Mouse (Mus musculus) liver, embryonic 15.5 days (tissue): ENCODE measurements around the gene Relt. TPM values are rescaled to one million over a fixed set of nuclear protein-coding genes. Genes with fewer than 3 reads are reported as not detected.

Source experiments
- ATAC-seq: fragments of 200-750 bp; cut with Nextera tagmentation; 2 replicates; pipeline ENCODE4 v1.8.0; 2017; ENCODE audit warnings: moderate number of reproducible peaks, mild to moderate bottlenecking, moderate library complexity; ENCODE audit not compliant: insufficient read depth
- H3K27ac ChIP-seq: fragments of 300-500 bp; sonication (generic); replicated peaks from 2 replicates; pipeline ENCODE4 v1.5.1; 2015; ENCODE audit warnings: mild to moderate bottlenecking, inconsistent platforms
- H3K27me3 ChIP-seq: fragments of 300-500 bp; sonication (generic); 2 replicates; pipeline ENCODE4 v1.6.1; 2015; ENCODE audit warnings: mild to moderate bottlenecking, inconsistent platforms
- H3K36me3 ChIP-seq: fragments of 300-500 bp; sonication (generic); replicated peaks from 2 replicates; pipeline ENCODE4 v1.6.1; 2015; ENCODE audit warnings: moderate library complexity, mild to moderate bottlenecking, inconsistent platforms
- H3K4me1 ChIP-seq: fragments of 300-500 bp; sonication (generic); replicated peaks from 2 replicates; pipeline ENCODE4 v1.6.1; 2015; ENCODE audit warnings: inconsistent platforms
- H3K4me2 ChIP-seq: fragments of 300-500 bp; sonication (generic); 2 replicates; pipeline ENCODE4 v1.6.1; 2015; ENCODE audit warnings: moderate library complexity, mild to moderate bottlenecking, inconsistent platforms
- H3K4me3 ChIP-seq: fragments of 300-500 bp; sonication (generic); replicated peaks from 2 replicates; pipeline ENCODE4 v1.5.1; 2015; ENCODE audit warnings: mild to moderate bottlenecking, inconsistent platforms
- H3K9ac ChIP-seq: fragments of 300-500 bp; sonication (generic); 2 replicates; pipeline ENCODE4 v1.6.1; 2015; ENCODE audit warnings: moderate library complexity, mild to moderate bottlenecking, inconsistent platforms
- H3K9me3 ChIP-seq: fragments of 300-500 bp; sonication (generic); replicated peaks from 2 replicates; pipeline ENCODE4 v1.6.1; 2016; ENCODE audit warnings: inconsistent platforms
- WGBS: fragments of 180-500 bp; shearing (Covaris S2); methylation state at CpG from one replicate; pipeline ENCODE4 v1.1.7; 2015; ENCODE audit warnings: mixed read lengths; ENCODE audit not compliant: insufficient replicate concordance; 5-methylcytosine and 5-hydroxymethylcytosine counted together
- polyA plus RNA-seq: library from polyadenylated mRNA; unstranded; fragments of >200 nt; fragmentation: Nextera tagmentation; extraction: Ambion mirVana; gene quantifications from 2 replicates; pipeline ENCODE4 v1.2.1, GENCODE M21; 2015

Relt gene
- polyA plus RNA-seq, 1 experiment from 2014 or later, result 17.4 TPM

- Histone ChIP-seq H3K9me3 (no peaks in the 10 kb centered on the region), H3K27me3 (peaks cover 37% of the 10 kb centered on the region), H3K9ac (no peak overlapping the region), H3K36me3 (no peaks in the 10 kb centered on the region), H3K4me2 (no peak overlapping the region), H3K4me1 (peaks cover 11% of the 10 kb centered on the region), H3K27ac (no peak overlapping the region), H3K4me3 (no peak overlapping the region)
- WGBS, result 68% methylated on average over 5 of the region's 5 CpGs
- ATAC-seq, result no peak
These were observed 34.6 kb upstream of the Relt start for GRCm38 (mm10) chr7:100897828-100898227.

GRCm38 (mm10) chr7:100894833-100895226 lies 31.6 kb upstream of the Relt start:
- no peaks in the 10 kb centered on the region for H3K36me3 ChIP-seq
- no peak overlapping the region for H3K27ac ChIP-seq
- peaks cover 11% of the 10 kb centered on the region for H3K4me1 ChIP-seq
- H3K27me3 ChIP-seq, result peaks cover 38% of the 10 kb centered on the region
- ATAC-seq, result no peak
- H3K4me3 ChIP-seq, result peak overlapping the region; percentile 45
- WGBS, result 13% methylated on average over 12 of the region's 12 CpGs
- H3K9me3 ChIP-seq, result no peaks in the 10 kb centered on the region
- peak overlapping the region; percentile 72 for H3K4me2 ChIP-seq
- H3K9ac ChIP-seq, result peak overlapping the region; percentile 16; the same call in 1 of the 2 replicates

GRCm38 (mm10) chr7:100894057-100894832 lies 31.0 kb upstream of the Relt start:
- Histone ChIP-seq H3K36me3 (no peaks in the 10 kb centered on the region), H3K4me3 (peak overlapping the region; percentile 45), H3K4me2 (peak overlapping the region; percentile 72), H3K27ac (no peak overlapping the region), H3K9me3 (no peaks in the 10 kb centered on the region), H3K4me1 (peaks cover 11% of the 10 kb centered on the region), H3K27me3 (peaks cover 38% of the 10 kb centered on the region), H3K9ac (peak overlapping the region; percentile 16; the same call in 1 of the 2 replicates)
- WGBS, result 4% methylated on average over 53 of the region's 53 CpGs
- no peak for ATAC-seq

GRCm38 (mm10) chr7:100893249-100894056 lies 30.2 kb upstream of the Relt start:
- Histone ChIP-seq H3K4me3 (no peak overlapping the region), H3K4me1 (peaks cover 11% of the 10 kb centered on the region), H3K36me3 (no peaks in the 10 kb centered on the region), H3K9ac (no peak overlapping the region), H3K27ac (no peak overlapping the region), H3K27me3 (peaks cover 38% of the 10 kb centered on the region), H3K4me2 (no peak overlapping the region), H3K9me3 (no peaks in the 10 kb centered on the region)
- no peak for ATAC-seq
- 65% methylated on average over 20 of the region's 20 CpGs for WGBS

GRCm38 (mm10) chr7:100886535-100886934 lies 23.3 kb upstream of the Relt start:
- H3K27ac ChIP-seq, result no peak overlapping the region
- H3K9ac ChIP-seq, result no peak overlapping the region
- no peak overlapping the region for H3K4me3 ChIP-seq
- H3K27me3 ChIP-seq, result no peaks in the 10 kb centered on the region
- no peaks in the 10 kb centered on the region for H3K9me3 ChIP-seq
- no peak overlapping the region for H3K4me2 ChIP-seq
- ATAC-seq, result no peak
- H3K4me1 ChIP-seq, result no peaks in the 10 kb centered on the region
- H3K36me3 ChIP-seq, result no peaks in the 10 kb centered on the region
- 23% methylated on average over 3 of the region's 3 CpGs for WGBS

GRCm38 (mm10) chr7:100884460-100884859 lies 21.2 kb upstream of the Relt start:
- Histone ChIP-seq H3K27me3 (no peaks in the 10 kb centered on the region), H3K27ac (no peak overlapping the region), H3K4me3 (no peak overlapping the region), H3K36me3 (no peaks in the 10 kb centered on the region), H3K4me1 (peaks cover 5% of the 10 kb centered on the region), H3K9ac (no peak overlapping the region), H3K9me3 (no peaks in the 10 kb centered on the region), H3K4me2 (no peak overlapping the region)
- ATAC-seq, result no peak
- 74% methylated on average over 4 of the region's 4 CpGs for WGBS

GRCm38 (mm10) chr7:100881950-100882349 lies 18.7 kb upstream of the Relt start:
- peaks cover 7% of the 10 kb centered on the region for H3K4me1 ChIP-seq
- no peak overlapping the region for H3K4me3 ChIP-seq
- H3K9ac ChIP-seq, result no peak overlapping the region
- H3K27me3 ChIP-seq, result no peaks in the 10 kb centered on the region
- no peak for ATAC-seq
- 64% methylated on average over 4 of the region's 4 CpGs for WGBS
- H3K4me2 ChIP-seq, result no peak overlapping the region
- no peaks in the 10 kb centered on the region for H3K36me3 ChIP-seq
- H3K9me3 ChIP-seq, result no peaks in the 10 kb centered on the region
- no peak overlapping the region for H3K27ac ChIP-seq

GRCm38 (mm10) chr7:100881531-100881930 lies 18.3 kb upstream of the Relt start:
- H3K27me3 ChIP-seq, result no peaks in the 10 kb centered on the region
- H3K36me3 ChIP-seq, result no peaks in the 10 kb centered on the region
- 71% methylated on average over 9 of the region's 9 CpGs for WGBS
- H3K27ac ChIP-seq, result no peak overlapping the region
- H3K9ac ChIP-seq, result no peak overlapping the region
- ATAC-seq, result no peak
- H3K4me2 ChIP-seq, result no peak overlapping the region
- H3K4me3 ChIP-seq, result no peak overlapping the region
- peaks cover 7% of the 10 kb centered on the region for H3K4me1 ChIP-seq
- no peaks in the 10 kb centered on the region for H3K9me3 ChIP-seq

- H3K4me1 ChIP-seq, result peaks cover 12% of the 10 kb centered on the region
- peak overlapping the region; percentile 53 for H3K4me2 ChIP-seq
- WGBS, result 14% methylated on average over 20 of the region's 20 CpGs
- no peaks in the 10 kb centered on the region for H3K27me3 ChIP-seq
- no peaks in the 10 kb centered on the region for H3K9me3 ChIP-seq
- H3K27ac ChIP-seq, result no peak overlapping the region
- no peak overlapping the region for H3K9ac ChIP-seq
- H3K36me3 ChIP-seq, result no peaks in the 10 kb centered on the region
- H3K4me3 ChIP-seq, result no peak overlapping the region; the same call in 1 of the 2 replicates
- no peak for ATAC-seq
These were observed 16.3 kb upstream of the Relt start for GRCm38 (mm10) chr7:100879595-100879994.

- ATAC-seq, result no peak
- Histone ChIP-seq H3K4me1 (peaks cover 14% of the 10 kb centered on the region), H3K9ac (no peak overlapping the region), H3K4me2 (no peak overlapping the region), H3K27me3 (no peaks in the 10 kb centered on the region), H3K9me3 (no peaks in the 10 kb centered on the region), H3K27ac (no peak overlapping the region), H3K4me3 (no peak overlapping the region), H3K36me3 (no peaks in the 10 kb centered on the region)
- WGBS, result 71% methylated on average over 9 of the region's 9 CpGs
These were observed 13.5 kb upstream of the Relt start for GRCm38 (mm10) chr7:100876771-100877170.

- Histone ChIP-seq H3K27me3 (no peaks in the 10 kb centered on the region), H3K4me3 (no peak overlapping the region), H3K9me3 (no peaks in the 10 kb centered on the region), H3K9ac (no peak overlapping the region), H3K4me2 (no peak overlapping the region), H3K4me1 (peaks cover 18% of the 10 kb centered on the region), H3K27ac (no peak overlapping the region; the same call in 1 of the 2 replicates), H3K36me3 (no peaks in the 10 kb centered on the region)
- 74% methylated on average over 13 of the region's 13 CpGs for WGBS
- no peak for ATAC-seq
These were observed 13.0 kb upstream of the Relt start for GRCm38 (mm10) chr7:100876293-100876692.
